Mouse (Mus musculus) bone marrow macrophage, adult 2 months (primary cell): Measurements from ENCODE around the gene Cep152.

Experiments
- CTCF ChIP-seq: IDR thresholded peaks from 2 replicates; pipeline ENCODE4 v1.5.1; 2012; ENCODE audit warnings: low read depth, mild to moderate bottlenecking, low read length, moderate library complexity
- POLR2A ChIP-seq: IDR thresholded peaks from 2 replicates; pipeline ENCODE4 v1.6.1; 2012; ENCODE audit warnings: mild to moderate bottlenecking, low read depth, low read length, borderline replicate concordance

DNA sequence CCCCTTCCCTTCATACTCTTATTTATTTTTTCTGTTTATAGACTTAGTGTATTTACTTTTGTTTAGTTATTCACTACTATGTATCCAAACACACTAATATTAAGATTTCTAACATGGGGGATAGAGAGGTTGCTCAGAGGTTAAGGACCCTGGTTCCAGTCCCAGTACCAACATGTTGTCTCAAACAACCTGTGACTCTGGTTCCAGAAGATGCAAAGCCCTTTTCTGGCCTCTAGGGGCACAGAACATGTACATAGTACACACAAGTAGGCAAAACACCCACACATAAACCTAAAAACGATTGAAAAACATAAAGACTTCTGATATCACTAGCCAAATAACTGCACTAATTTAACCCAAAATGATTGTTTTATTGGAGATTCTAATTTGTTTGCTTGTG, 45.9 kb upstream of the Cep152 start:
- no peak for TF ChIP-seq POLR2A
- TF ChIP-seq CTCF: no peak
